Mouse (Mus musculus): ENCODE data around the gene Tll2.

Tll2 gene

GRCm38 (mm10) chr19:41154681-41155080, 52.0 kb downstream of the Tll2 start:
- peak; percentile 17 for DNase-seq

GRCm38 (mm10) chr19:41152462-41152861, 54.2 kb downstream of the Tll2 start:
- DNase-seq, result no peak

- DNase-seq, result no peak
Measured at GRCm38 (mm10) chr19:41152016-41152370, 54.6 kb downstream of the Tll2 start.

- peak; percentile 9 to 31 for DNase-seq
Measured at GRCm38 (mm10) chr19:41151321-41152015, 55.2 kb downstream of the Tll2 start.

GRCm38 (mm10) chr19:41140961-41141360, 65.7 kb downstream of the Tll2 start:
- DNase-seq, result no peak

- DNase-seq, result peak; percentile 51 to 56
Measured at GRCm38 (mm10) chr19:41139629-41140028, 67.0 kb downstream of the Tll2 start.

GRCm38 (mm10) chr19:41123009-41123408, 83.6 kb downstream of the Tll2 start:
- no peak for DNase-seq

GRCm38 (mm10) chr19:41119924-41120323, 86.7 kb downstream of the Tll2 start:
- no peak for DNase-seq

GRCm38 (mm10) chr19:41118346-41118745, 88.3 kb downstream of the Tll2 start:
- no peak for DNase-seq

- no peak for DNase-seq
Measured at GRCm38 (mm10) chr19:41117334-41117733, 89.3 kb downstream of the Tll2 start.

GRCm38 (mm10) chr19:41114611-41115010, 92.0 kb downstream of the Tll2 start:
- no peak for DNase-seq

- DNase-seq, result no peak
Measured at GRCm38 (mm10) chr19:41113911-41114531, 92.6 kb downstream of the Tll2 start.

GRCm38 (mm10) chr19:41112609-41113008, 94.0 kb downstream of the Tll2 start:
- DNase-seq, result no peak

- no peak for DNase-seq
Measured at GRCm38 (mm10) chr19:41109991-41110390, 96.6 kb downstream of the Tll2 start.

GRCm38 (mm10) chr19:41109496-41109895, 97.1 kb downstream of the Tll2 start:
- DNase-seq, result no peak

GRCm38 (mm10) chr19:41108666-41109065, 98.0 kb downstream of the Tll2 start:
- no peak for DNase-seq

GRCm38 (mm10) chr19:41107530-41107929, 99.1 kb downstream of the Tll2 start:
- DNase-seq, result no peak

GRCm38 (mm10) chr19:41104922-41105321, 101.7 kb downstream of the Tll2 start:
- DNase-seq, result peak; percentile 40 to 53

- DNase-seq, result no peak
Measured at GRCm38 (mm10) chr19:41101390-41101789, 105.2 kb downstream of the Tll2 start.

GRCm38 (mm10) chr19:41100863-41101262, 105.8 kb downstream of the Tll2 start:
- no peak for DNase-seq

GRCm38 (mm10) chr19:41097038-41097437, 109.6 kb downstream of the Tll2 start:
- no peak for DNase-seq

GRCm38 (mm10) chr19:41091901-41092300, 114.7 kb downstream of the Tll2 start:
- DNase-seq, result no peak

- DNase-seq, result peak; percentile 70 to 74
Measured at GRCm38 (mm10) chr19:41089833-41090232, 116.8 kb downstream of the Tll2 start.

- DNase-seq, result peak; percentile 15 to 23
Measured at GRCm38 (mm10) chr19:41088491-41088890, 118.1 kb downstream of the Tll2 start.

GRCm38 (mm10) chr19:41087901-41088300, 118.7 kb downstream of the Tll2 start:
- no peak for DNase-seq

Data from kidney, postnatal 4 days (tissue).